Mouse (Mus musculus) spleen, postnatal 14 days (tissue): ENCODE results near the gene Mrpl19.

Experiments used
- DNase-seq, 2 experiments: peaks; one replicate each; pipeline ENCODE4 v3.0.0; 2021 to 2022; ENCODE audit warnings: low spot score in 2 of 2

The Mrpl19 gene

GRCm38 (mm10) chr6:81965296-81966067 is at the start of gene Mrpl19:
Gene Mrpl19 (minus strand): TSS chr6:81965958.
- DNase-seq = peak; percentile 76 to 88

- DNase-seq = no peak
These were observed 46.6 kb upstream of the Mrpl19 start for GRCm38 (mm10) chr6:82012392-82012791.

- no peak for DNase-seq
These were observed 24.5 kb upstream of the Mrpl19 start for GRCm38 (mm10) chr6:81990049-81990810.

GRCm38 (mm10) chr6:81988341-81988740 is 22.6 kb upstream of the Mrpl19 start:
- no peak for DNase-seq

GRCm38 (mm10) chr6:81987580-81987979 is 21.8 kb upstream of the Mrpl19 start:
- no peak for DNase-seq

GRCm38 (mm10) chr6:81987010-81987409 is 21.3 kb upstream of the Mrpl19 start:
- peak; percentile 18 to 50 for DNase-seq

- no peak for DNase-seq
These were observed 20.8 kb upstream of the Mrpl19 start for GRCm38 (mm10) chr6:81986599-81986998.

GRCm38 (mm10) chr6:81986171-81986570 is 20.4 kb upstream of the Mrpl19 start:
- DNase-seq = no peak

GRCm38 (mm10) chr6:81979286-81979685 is 13.5 kb upstream of the Mrpl19 start:
- DNase-seq = no peak

GRCm38 (mm10) chr6:81975971-81976621 is 10.3 kb upstream of the Mrpl19 start:
- DNase-seq = peak; percentile 18 to 36

GRCm38 (mm10) chr6:81972595-81972994 is 6.8 kb upstream of the Mrpl19 start:
- no peak for DNase-seq

GRCm38 (mm10) chr6:81971196-81971595 is 5.4 kb upstream of the Mrpl19 start:
- DNase-seq = no peak

- no peak for DNase-seq
These were observed 348 bp upstream of the Mrpl19 start for GRCm38 (mm10) chr6:81966068-81966544.

GRCm38 (mm10) chr6:81960284-81960683 is 5.5 kb downstream of the Mrpl19 start:
- DNase-seq = no peak

GRCm38 (mm10) chr6:81959866-81960265 is 5.9 kb downstream of the Mrpl19 start:
- DNase-seq = no peak

GRCm38 (mm10) chr6:81957992-81958391 is 7.8 kb downstream of the Mrpl19 start:
- DNase-seq = no peak

- no peak for DNase-seq
These were observed 9.4 kb downstream of the Mrpl19 start for GRCm38 (mm10) chr6:81956399-81956798.

GRCm38 (mm10) chr6:81955133-81955532 is 10.6 kb downstream of the Mrpl19 start:
- no peak for DNase-seq

GRCm38 (mm10) chr6:81946906-81947305 is 18.9 kb downstream of the Mrpl19 start:
- no peak for DNase-seq

GRCm38 (mm10) chr6:81944432-81944831 is 21.3 kb downstream of the Mrpl19 start:
- no peak for DNase-seq

GRCm38 (mm10) chr6:81943281-81943680 is 22.5 kb downstream of the Mrpl19 start:
- no peak for DNase-seq

- DNase-seq = no peak
These were observed 24.0 kb downstream of the Mrpl19 start for GRCm38 (mm10) chr6:81941718-81942117.
